25 mouse cellular contexts compared by ENCODE assay signal in genomic region chr16:21329199-21329598, GRCm38 (mm10).
"Had no signal": no experiment of that assay in that cellular context is flagged by ENCODE, and none has a peak within 500 bp of the region (broad histone marks: within the 10 kb centered on the region; RNA-seq: fewer than 3 reads in every experiment).

No protein-coding gene starts in this region.

- H3K4me2 ChIP-seq: heart, embryonic 11.5 days; heart, embryonic 13.5 days; heart, embryonic 15.5 days; hindbrain, embryonic 13.5 days; hindbrain, embryonic 15.5 days; kidney, embryonic 15.5 days; limb, embryonic 13.5 days; limb, embryonic 15.5 days had no signal

- ATAC-seq: hindbrain, postnatal 0 days; intestine, embryonic 16.5 days had no signal

- DNase-seq: gastrocnemius, postnatal 14 days; gastrocnemius, postnatal 36 days; heart, adult 11 months; heart, adult 2 months; heart, postnatal 14 days; heart, postnatal 36 days; kidney, adult 11 months; kidney, adult 2 months; kidney, adult 9 months; kidney, postnatal 14 days; kidney, postnatal 36 days; layer of hippocampus, adult 9-11 months; layer of hippocampus, postnatal 36 days; left cerebral cortex, postnatal 4 days had no signal

- H3K4me3 ChIP-seq: heart, adult 2 months; heart, embryonic 13.5 days; heart, embryonic 15.5 days; hindbrain, embryonic 13.5 days; hindbrain, embryonic 15.5 days; kidney, embryonic 15.5 days; limb, embryonic 13.5 days; limb, embryonic 15.5 days had no signal

- H3K36me3 ChIP-seq: heart, embryonic 15.5 days; hindbrain, embryonic 15.5 days; limb, embryonic 15.5 days had no signal

- H3K9ac ChIP-seq: heart, embryonic 13.5 days; heart, embryonic 15.5 days; hindbrain, embryonic 13.5 days; hindbrain, embryonic 15.5 days; kidney, embryonic 15.5 days; limb, embryonic 13.5 days; limb, embryonic 15.5 days had no signal

- H3K27me3 ChIP-seq: heart, embryonic 13.5 days; heart, embryonic 15.5 days; hindbrain, embryonic 13.5 days; hindbrain, embryonic 15.5 days; kidney, embryonic 15.5 days; limb, embryonic 13.5 days; limb, embryonic 15.5 days had no signal

- H3K9me3 ChIP-seq: heart, embryonic 13.5 days; heart, embryonic 15.5 days; hindbrain, embryonic 15.5 days; kidney, embryonic 15.5 days; limb, embryonic 13.5 days; limb, embryonic 15.5 days had no signal

- H3K27ac ChIP-seq: heart, adult 2 months; heart, embryonic 13.5 days; heart, embryonic 15.5 days; hindbrain, embryonic 13.5 days; hindbrain, embryonic 15.5 days; hindbrain, postnatal 0 days; kidney, embryonic 15.5 days; kidney, postnatal 0 days; limb, embryonic 13.5 days; limb, embryonic 15.5 days had no signal
